Mouse (Mus musculus) embryo, embryonic 10.5 days (tissue): ENCODE measurements at regions not wholly inside any gene's neighbourhood (a gene's known extent, or its start where the extent isn't known, plus 50 kb on each side); places are given as distances from the start of the nearest gene placed in this dataset.

Experiments used
- DNase-seq: peaks from one replicate; pipeline ENCODE4 v3.0.0-alpha.2; 2015; ENCODE audit warnings: low spot score

- DNase-seq, result peak; percentile 25
These were observed 100.6 kb upstream of the Rfx3 start for GRCm38 (mm10) chr19:28111263-28112180.

- DNase-seq, result no peak
These were observed 84.7 kb upstream of the Rfx3 start for GRCm38 (mm10) chr19:28095620-28096019.

DNA sequence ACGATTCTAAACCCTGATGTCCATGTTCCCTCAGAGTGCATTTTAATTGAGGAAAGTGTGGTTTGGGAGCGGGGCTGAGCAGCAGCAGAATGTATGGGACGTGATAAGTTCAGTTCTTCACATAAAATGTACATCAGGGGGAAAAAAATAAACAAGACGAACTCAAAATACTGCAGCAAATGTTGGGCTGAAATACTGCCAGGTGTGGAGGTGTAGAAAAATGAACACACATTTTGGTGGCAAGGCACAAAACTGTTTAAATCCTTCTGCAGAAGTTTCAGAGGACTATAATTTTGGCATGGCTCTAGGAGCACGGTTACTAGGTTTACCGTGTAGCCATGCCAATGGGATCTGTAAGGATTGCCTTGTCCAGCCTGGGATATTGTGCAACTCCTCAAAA lies 81.3 kb upstream of the Rfx3 start:
- DNase-seq, result no peak

DNA sequence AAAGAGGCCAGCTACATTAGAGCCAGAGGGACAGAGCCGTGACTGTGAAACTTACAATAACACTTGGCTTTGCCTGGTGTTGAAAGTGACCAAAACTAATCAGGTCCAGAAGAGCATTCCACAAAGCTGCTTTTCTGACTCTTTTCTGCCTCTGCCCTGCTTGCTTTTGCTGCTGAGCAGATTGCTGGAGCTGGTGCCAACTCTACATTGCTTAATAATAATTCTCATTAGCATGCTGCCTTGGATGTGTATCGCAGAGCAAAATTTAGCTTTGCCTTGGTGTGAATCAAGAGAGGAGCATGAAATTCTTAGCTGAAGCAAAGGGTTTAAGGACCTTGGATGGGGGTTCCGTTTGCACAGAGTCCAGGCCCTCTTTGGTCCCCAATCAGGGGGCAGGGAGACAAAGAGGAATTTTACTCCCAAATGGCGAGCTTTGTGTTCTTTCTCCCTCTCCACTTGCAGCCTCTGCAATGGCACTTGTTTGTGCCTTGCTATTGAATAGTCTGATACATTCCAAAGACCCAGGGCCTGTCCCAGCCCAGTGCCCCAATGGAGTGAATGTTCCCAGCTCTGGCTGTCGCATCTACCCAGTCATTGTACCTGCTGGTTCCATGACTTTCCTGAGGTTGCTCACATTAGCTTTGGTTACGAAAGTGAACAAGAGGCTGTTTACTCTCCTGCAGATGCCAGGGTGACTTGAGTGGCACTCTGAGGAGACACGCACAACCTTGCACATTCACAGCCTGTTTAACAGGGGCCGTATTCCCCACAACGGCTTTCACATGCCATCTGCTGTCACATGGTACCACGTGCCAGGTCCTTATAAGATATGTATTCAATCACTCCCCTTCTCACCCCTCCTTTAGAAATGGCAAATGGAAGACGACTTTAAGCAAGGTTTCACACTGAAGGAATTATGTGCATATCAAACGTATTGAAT lies 76.9 kb upstream of the Rfx3 start:
- DNase-seq, result peak; percentile 4

GRCm38 (mm10) chr19:28070386-28070785 lies 59.4 kb upstream of the Rfx3 start:
- no peak for DNase-seq
